Mouse (Mus musculus) right cerebral cortex, postnatal 14 days (tissue): ENCODE results near the gene Tbx19.

Source experiments
- DNase-seq: peaks from one replicate; pipeline ENCODE4 v3.0.0; 2022

Tbx19 gene

DNA sequence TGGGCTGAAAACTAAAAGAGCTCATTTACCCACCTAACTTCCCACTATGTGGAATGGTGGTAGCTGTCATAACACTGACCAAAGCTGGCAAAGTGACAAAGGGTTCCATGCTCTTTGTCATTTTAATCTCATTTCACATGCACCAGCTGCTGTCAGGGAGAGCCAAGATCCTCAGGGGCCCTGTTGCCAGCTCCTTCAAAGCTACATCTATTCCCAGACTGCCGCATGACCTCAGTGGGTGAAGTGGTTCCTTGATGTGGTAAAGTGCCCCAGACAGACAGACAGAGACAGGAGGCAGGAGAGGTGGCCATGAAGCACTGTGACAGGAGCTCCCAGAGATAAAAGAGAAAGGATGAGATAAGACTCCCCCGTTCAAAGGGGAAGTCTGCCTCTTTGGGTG lies 49.9 kb downstream of the Tbx19 start:
- DNase-seq = no peak

DNA sequence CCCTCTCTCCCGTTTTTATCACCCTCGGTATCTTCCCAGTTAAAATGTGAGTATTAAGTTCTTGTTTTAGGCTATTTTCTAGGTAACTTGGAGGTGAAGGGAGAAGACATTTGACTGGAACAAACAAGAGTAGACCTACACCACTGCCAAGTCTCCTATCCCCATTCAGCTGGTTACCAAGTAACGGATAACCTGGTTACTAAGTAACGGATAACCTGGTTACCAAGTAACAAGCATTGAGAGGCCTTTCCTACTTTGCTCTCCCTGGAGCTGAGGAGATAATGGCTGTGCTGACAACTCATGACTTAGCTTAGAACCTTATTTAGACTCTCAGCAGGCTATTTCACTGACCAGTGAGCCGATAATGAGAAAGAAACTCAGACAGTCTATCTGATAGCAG lies 51.4 kb downstream of the Tbx19 start:
- no peak for DNase-seq

DNA sequence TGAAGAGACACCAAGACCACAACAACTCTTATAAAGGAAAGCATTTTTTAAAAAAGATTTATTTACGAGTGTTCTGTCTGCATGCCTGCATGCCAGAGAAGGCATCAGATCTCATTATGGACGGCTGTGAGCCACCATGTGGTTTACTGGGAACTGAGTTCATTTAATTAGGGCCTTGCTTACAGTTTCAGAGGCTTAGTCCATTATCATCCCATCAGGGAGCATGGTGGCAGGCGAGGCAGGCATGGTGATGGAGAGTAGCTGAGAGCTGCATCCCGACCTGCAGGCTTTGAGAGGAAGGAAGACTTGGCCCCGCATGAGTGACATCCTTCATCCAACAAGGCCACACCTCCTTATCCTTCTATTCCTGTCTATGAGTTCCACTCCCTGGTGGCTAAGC lies 52.1 kb downstream of the Tbx19 start:
- DNase-seq = no peak

DNA sequence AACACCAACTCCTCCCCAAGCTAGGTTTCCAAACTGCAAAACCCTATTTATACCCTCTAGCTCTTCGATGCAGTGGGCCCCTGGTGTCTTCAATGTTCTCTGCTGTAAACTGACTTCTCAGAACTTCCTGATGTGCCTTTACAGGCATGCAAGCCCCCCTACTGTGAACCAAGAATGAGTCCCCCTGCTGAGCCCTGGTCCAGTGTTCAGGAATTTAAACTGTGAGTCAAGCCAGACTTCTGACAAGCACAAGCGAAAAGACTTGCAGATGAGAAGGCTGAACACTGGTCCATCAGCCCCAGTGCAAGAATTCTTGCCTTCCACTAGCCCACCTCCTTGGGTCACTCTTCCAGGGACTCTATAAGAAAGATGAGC lies 54.6 kb downstream of the Tbx19 start:
- DNase-seq = no peak

DNA sequence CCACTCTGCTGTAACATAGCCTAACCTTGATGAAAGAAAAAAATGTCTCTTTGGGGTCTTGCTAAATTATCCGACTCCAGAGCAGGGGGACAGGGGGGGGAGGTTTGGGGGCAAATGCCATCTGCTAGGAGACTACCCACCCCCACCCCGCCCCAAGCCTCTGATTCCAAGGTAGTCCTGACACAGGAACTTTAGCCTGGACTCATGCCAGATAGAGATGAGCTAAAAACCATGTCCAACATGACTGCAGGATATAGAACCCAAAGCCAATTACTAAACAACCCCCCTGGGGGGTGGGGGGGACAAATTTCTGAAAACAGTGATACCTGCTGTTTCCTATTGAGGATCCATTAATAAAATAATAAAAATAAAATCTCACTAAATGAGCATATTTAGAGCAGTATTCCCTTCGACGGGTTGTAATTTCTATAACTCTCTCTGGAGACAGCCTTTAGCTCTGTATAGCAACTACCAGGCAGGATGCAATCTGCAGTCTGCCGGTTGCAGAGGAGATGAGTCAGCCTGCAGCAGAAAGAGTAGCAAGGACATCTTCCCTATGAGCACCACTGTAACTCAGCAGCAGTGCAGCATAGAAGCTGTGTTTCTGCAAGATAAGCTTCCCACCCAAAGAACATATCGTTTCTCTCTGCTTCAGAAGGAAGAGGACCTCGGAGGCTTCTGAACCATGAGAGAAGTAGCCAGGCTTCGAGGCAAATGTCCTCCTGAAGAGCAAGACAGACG lies 55.1 kb downstream of the Tbx19 start:
- DNase-seq = no peak

DNA sequence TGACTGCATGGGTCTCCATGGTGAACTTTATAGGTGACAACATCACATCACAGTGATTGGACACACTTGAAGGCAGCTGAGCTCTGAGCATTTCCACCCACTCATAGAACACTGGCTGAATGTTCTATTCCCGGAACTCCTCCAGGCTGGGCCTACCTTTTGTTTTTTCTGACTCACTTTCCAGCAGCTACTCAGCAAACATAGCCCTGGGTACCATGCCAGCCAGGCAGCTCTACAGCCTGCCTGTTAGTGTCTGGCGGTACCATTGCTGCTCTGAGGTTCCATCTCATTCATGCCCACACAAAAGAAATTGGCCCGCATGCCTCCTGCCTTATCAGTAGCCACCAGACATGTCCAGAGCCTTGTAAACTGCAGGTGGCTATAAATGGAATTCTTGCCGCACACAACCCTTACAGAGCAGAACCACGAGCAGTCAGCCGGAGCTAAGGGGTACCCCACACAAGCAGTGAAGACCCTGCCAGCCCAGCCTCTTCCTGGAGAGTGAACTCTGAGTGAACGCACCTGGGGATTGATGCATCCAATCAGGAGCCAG lies 55.8 kb downstream of the Tbx19 start:
- peak; percentile 43 for DNase-seq

DNA sequence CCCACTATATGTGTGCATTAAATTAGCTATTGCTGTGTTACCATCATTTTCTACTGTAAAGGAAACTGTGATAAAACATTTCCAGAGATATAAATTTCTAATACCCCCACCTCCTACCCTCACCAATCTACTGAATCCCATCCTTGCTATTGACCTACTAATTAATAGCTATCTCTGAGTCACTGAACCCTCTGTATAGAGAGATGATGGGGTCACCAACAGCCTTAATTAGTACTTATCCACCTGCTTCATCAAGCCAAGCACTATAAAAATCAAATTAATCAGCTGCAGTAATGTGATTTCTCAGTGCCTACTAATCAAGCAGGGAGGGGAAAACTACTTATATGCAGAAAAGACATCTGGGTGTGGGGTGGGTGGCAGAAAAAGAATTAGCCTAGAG lies 61.0 kb downstream of the Tbx19 start:
- no peak for DNase-seq

DNA sequence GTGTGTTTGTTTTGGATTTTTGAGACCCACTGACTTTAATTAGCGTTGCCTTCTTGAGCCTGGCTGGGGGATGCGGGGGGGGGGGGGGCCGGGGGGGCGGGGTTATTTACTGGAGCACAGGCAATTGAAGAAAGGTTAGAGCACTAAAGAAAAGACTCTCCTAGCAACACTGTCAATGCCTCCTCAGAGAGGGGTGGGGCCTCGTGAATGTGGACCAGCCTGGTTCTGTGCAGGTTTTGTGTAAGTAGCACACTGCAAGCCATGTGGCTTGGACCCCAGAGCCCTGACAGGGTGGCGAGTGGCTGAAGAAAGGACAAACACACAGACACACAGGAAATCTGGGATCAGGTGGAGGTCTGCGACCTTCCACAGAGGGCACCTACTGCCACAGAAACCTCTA lies 65.7 kb downstream of the Tbx19 start:
- DNase-seq = no peak

DNA sequence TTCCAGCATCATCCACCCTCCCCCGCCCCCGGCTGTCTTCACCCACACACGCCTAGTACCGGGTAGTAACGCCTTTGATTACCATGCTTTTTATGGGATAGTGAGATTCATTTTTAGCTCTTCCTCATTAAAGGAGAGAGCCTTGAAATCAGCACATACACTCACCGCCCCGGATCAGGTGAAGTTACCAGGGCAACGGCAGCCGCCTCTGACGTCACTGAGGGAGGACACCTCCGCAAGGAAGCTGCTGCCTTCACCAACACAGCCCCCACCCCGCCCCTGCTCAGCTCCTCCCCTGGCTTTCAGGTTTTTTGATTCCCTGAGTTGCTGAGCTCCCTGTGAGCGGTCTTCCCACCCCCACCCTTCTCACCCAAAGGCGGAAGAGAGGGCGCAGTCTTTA lies 68.9 kb downstream of the Tbx19 start:
- peak; percentile 83 for DNase-seq

DNA sequence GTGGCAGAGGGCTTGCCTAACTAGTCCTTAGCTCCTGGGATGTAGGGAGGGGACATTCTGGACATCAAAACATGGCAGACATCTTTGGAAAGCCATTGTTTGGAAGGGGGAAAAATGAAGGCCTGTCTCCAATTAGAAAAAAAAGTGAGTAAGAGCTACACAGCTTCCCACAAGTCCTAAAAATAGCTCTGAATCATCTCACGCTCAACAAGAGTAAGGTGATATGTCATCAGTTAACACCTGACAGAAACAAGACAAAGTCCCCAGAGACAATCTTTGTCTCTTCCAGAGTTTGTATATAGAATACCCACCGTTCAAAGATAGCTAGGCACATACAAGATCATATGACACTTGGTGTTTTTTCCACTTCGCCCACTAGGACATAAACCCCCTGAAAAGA lies 71.0 kb downstream of the Tbx19 start:
- DNase-seq = no peak
